Mouse (Mus musculus) limb, embryonic 10.5 days (tissue): ENCODE measurements around the gene Pde6d. TPM values are rescaled to one million over a fixed set of nuclear protein-coding genes. Genes with fewer than 3 reads are reported as not detected.
A peak's percentile ranks its signal among the peaks of the same experiment; 100 is the strongest.
"Not testable (repeated sequence)": the region's sequence is repeated elsewhere in the genome, so short reads cannot be mapped to it uniquely, and the experiment has no call there.

ENCODE experiments used
- DNase-seq: peaks from one replicate; pipeline ENCODE4 v3.0.0-alpha.2; 2017; ENCODE audit warnings: low spot score
- H3K27ac ChIP-seq: fragments of 300-500 bp; sonication (generic); 2 replicates; pipeline ENCODE4 v1.5.1; 2016; ENCODE audit warnings: mild to moderate bottlenecking
- H3K27me3 ChIP-seq: fragments of 300-500 bp; sonication (generic); 2 replicates; pipeline ENCODE4 v1.6.1; 2016; ENCODE audit warnings: low read depth, mild to moderate bottlenecking; ENCODE audit not compliant: poor library complexity, severe bottlenecking
- H3K36me3 ChIP-seq: fragments of 300-500 bp; sonication (generic); 2 replicates; pipeline ENCODE4 v1.6.1; 2016; ENCODE audit warnings: mild to moderate bottlenecking, moderate library complexity
- H3K4me1 ChIP-seq: fragments of 300-500 bp; sonication (generic); 2 replicates; pipeline ENCODE4 v1.6.1; 2016
- H3K4me3 ChIP-seq: fragments of 300-500 bp; sonication (generic); 2 replicates; pipeline ENCODE4 v1.5.1; 2016; ENCODE audit warnings: mild to moderate bottlenecking, moderate library complexity
- H3K9me3 ChIP-seq: fragments of 300-500 bp; sonication (generic); replicated peaks from 2 replicates; pipeline ENCODE4 v1.6.1; 2016; ENCODE audit warnings: mild to moderate bottlenecking
- WGBS: fragments of 180-500 bp; shearing (Covaris S2); methylation state at CpG from one replicate; pipeline ENCODE4 v1.1.7; 2016; 5-methylcytosine and 5-hydroxymethylcytosine counted together
- polyA plus RNA-seq: library from polyadenylated mRNA; unstranded; fragments of >200 nt; fragmentation: Nextera tagmentation; extraction: Ambion mirVana; gene quantifications from 2 replicates; pipeline ENCODE4 v1.2.1, GENCODE M21; 2016

Pde6d gene
- polyA plus RNA-seq, 1 experiment from 2014 or later, result 74.6 TPM

DNA sequence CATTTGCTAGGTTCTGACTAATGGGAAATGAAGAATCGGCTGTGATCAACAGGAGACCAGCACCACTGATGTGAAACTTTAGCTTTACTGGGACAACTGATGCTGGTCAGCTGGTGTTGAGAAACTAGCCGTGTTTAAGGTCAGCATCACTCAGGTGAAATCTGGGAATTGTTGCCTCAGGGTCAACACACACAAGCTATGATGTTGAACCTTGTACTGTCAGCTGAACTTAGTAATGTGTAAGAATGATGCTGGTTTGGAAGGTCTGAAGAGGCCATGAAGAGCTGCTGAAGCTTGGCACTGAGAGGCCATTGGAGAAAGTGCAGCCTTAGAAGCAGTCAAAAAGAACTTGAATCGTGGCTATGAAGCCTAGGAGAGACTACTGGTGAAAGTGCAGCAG, 26.8 kb downstream of the Pde6d start:
- WGBS, result 91% methylated on average over 3 of the region's 3 CpGs

GRCm38 (mm10) chr1:86551877-86552276, 30.6 kb downstream of the Pde6d start:
- no peaks in the 10 kb centered on the region for H3K4me1 ChIP-seq
- no peak for DNase-seq
- H3K27me3 ChIP-seq, result no peaks in the 10 kb centered on the region
- 52% methylated on average over 2 of the region's 2 CpGs for WGBS
- no peaks in the 10 kb centered on the region for H3K9me3 ChIP-seq
- H3K36me3 ChIP-seq, result peaks cover 25% of the 10 kb centered on the region
- H3K27ac ChIP-seq, result no peak overlapping the region
- H3K4me3 ChIP-seq, result no peak overlapping the region

More for the DNA sequence above, 26.8 kb downstream of the Pde6d start:
- no peak overlapping the region for H3K27ac ChIP-seq
- no peaks in the 10 kb centered on the region for H3K9me3 ChIP-seq
- peaks cover 15% of the 10 kb centered on the region for H3K36me3 ChIP-seq
- no peaks in the 10 kb centered on the region for H3K4me1 ChIP-seq
- no peaks in the 10 kb centered on the region for H3K27me3 ChIP-seq
- DNase-seq, result no peak
- H3K4me3 ChIP-seq, result no peak overlapping the region

- H3K36me3 ChIP-seq, result peaks cover 27% of the 10 kb centered on the region
- H3K9me3 ChIP-seq, result no peaks in the 10 kb centered on the region
- H3K27me3 ChIP-seq, result no peaks in the 10 kb centered on the region
- 76% methylated on average over 4 of the region's 4 CpGs for WGBS
- no peak overlapping the region for H3K27ac ChIP-seq
- H3K4me1 ChIP-seq, result no peaks in the 10 kb centered on the region
- no peak for DNase-seq
- H3K4me3 ChIP-seq, result no peak overlapping the region
Observed at GRCm38 (mm10) chr1:86551299-86551698, 31.1 kb downstream of the Pde6d start.

- 76% methylated on average over 3 of the region's 3 CpGs for WGBS
- no peaks in the 10 kb centered on the region for H3K27me3 ChIP-seq
- no peak for DNase-seq
- H3K4me3 ChIP-seq, result no peak overlapping the region
- no peaks in the 10 kb centered on the region for H3K4me1 ChIP-seq
- H3K27ac ChIP-seq, result no peak overlapping the region
- no peaks in the 10 kb centered on the region for H3K9me3 ChIP-seq
- H3K36me3 ChIP-seq, result peaks cover 67% of the 10 kb centered on the region
Observed at GRCm38 (mm10) chr1:86546797-86547196, 35.6 kb downstream of the Pde6d start.

DNA sequence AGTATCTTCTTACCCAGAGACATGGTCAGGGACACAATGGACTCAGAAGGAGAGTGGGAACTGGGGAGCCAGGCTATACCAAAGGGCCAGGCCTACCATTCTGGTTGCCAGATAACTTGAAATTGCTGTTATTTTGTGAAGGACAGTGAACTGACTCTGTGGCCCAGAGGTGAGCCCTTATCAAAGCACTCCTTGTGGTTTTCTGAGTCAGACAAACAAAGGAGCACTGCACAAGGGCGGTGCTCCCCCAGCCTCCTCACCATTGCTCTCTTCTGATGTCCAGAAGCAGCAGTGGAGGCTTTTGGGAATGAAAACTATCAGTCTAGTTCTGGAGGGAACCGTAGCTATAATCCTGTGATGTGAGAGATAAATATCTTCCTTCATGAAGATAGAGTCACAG, 39.8 kb downstream of the Pde6d start:
- H3K4me1 ChIP-seq, result no peaks in the 10 kb centered on the region
- H3K36me3 ChIP-seq, result peaks cover 66% of the 10 kb centered on the region
- 94% methylated on average over 2 of the region's 2 CpGs for WGBS

DNA sequence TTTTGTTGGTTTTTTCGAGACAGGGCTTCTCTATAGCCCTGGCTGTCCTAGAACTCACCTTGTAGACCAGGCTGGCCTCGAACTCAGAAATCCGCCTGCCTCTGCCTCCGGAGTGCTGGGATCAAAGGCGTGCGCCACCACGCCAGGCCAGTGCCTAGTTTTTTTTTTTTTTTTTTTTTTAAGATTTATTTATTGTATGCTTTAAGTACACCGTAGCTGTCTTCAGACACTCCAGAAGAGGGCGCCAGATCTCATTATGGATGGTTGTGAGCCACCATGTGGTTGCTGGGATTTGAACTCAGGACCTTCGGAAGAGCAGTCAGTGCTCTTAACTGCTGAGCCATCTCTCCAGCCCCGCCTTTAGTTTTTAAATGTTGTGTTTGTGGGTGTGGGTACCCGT, 42.8 kb downstream of the Pde6d start:
- WGBS, result 87% methylated on average over 12 of the region's 12 CpGs

More for the DNA sequence above, 39.8 kb downstream of the Pde6d start:
- Histone ChIP-seq H3K27me3 (no peaks in the 10 kb centered on the region), H3K27ac (no peak overlapping the region), H3K9me3 (no peaks in the 10 kb centered on the region), H3K4me3 (no peak overlapping the region)
- no peak for DNase-seq

GRCm38 (mm10) chr1:86538383-86538782, 44.0 kb downstream of the Pde6d start:
- no peaks in the 10 kb centered on the region for H3K4me1 ChIP-seq
- DNase-seq, result no peak
- H3K36me3 ChIP-seq, result peaks cover 32% of the 10 kb centered on the region
- 65% methylated on average over 3 of the region's 3 CpGs for WGBS
- H3K9me3 ChIP-seq, result no peaks in the 10 kb centered on the region
- H3K4me3 ChIP-seq, result no peak overlapping the region
- no peaks in the 10 kb centered on the region for H3K27me3 ChIP-seq
- H3K27ac ChIP-seq, result no peak overlapping the region

More for the DNA sequence above, 42.8 kb downstream of the Pde6d start:
- H3K4me1 ChIP-seq, H3K4me3 ChIP-seq, H3K27me3 ChIP-seq, H3K27ac ChIP-seq, H3K9me3 ChIP-seq, DNase-seq: not testable (repeated sequence)
- peaks cover 39% of the 10 kb centered on the region for H3K36me3 ChIP-seq

- H3K9me3 ChIP-seq, result no peaks in the 10 kb centered on the region
- no peak overlapping the region for H3K4me3 ChIP-seq
- no peak overlapping the region for H3K27ac ChIP-seq
- H3K27me3 ChIP-seq, result no peaks in the 10 kb centered on the region
- 94% methylated on average over 6 of the region's 6 CpGs for WGBS
- H3K4me1 ChIP-seq, result peaks cover 18% of the 10 kb centered on the region
- peaks cover 37% of the 10 kb centered on the region for H3K36me3 ChIP-seq
- no peak for DNase-seq
Observed at GRCm38 (mm10) chr1:86533411-86534130, 48.9 kb downstream of the Pde6d start.

DNA sequence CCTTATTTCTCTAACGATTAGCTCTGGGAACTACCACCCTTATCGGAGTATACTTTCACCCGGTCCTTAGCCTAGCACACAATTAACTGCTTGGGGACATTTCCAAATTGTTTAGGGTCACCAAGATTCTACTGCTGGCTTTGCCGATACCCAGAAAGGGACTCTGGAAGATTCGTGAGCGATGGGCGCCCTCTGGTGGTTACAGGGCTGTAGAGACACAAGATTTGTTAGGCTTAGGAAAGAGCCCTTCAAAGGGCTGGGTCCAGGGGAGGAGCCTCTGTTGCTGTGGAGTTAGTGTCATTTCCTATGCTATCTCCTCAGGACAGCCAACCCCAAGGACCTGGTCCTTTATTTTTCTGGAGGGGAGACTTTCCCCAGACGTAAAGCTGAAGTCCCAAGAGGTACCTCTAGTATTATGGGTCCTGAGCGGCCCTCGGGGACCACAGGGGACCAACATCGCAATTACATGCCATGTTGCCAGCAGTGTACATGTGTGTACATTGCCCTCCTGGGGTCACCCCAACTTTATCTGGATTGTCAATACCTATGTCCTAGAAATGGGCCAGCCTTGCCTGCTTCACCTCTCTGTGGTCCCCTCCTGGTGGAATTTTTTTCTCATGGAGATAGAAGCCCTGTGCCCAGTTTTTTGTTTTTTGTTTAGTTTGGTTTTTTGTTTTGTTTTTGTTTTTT, 49.9 kb downstream of the Pde6d start:
- no peaks in the 10 kb centered on the region for H3K9me3 ChIP-seq
- peak; percentile 96 for DNase-seq
- peaks cover 47% of the 10 kb centered on the region for H3K36me3 ChIP-seq
- no peaks in the 10 kb centered on the region for H3K27me3 ChIP-seq
- H3K4me1 ChIP-seq, result peaks cover 18% of the 10 kb centered on the region
- peak overlapping the region; percentile 26 for H3K4me3 ChIP-seq
- no peak overlapping the region for H3K27ac ChIP-seq
- 24% methylated on average over 11 of the region's 11 CpGs for WGBS

DNA sequence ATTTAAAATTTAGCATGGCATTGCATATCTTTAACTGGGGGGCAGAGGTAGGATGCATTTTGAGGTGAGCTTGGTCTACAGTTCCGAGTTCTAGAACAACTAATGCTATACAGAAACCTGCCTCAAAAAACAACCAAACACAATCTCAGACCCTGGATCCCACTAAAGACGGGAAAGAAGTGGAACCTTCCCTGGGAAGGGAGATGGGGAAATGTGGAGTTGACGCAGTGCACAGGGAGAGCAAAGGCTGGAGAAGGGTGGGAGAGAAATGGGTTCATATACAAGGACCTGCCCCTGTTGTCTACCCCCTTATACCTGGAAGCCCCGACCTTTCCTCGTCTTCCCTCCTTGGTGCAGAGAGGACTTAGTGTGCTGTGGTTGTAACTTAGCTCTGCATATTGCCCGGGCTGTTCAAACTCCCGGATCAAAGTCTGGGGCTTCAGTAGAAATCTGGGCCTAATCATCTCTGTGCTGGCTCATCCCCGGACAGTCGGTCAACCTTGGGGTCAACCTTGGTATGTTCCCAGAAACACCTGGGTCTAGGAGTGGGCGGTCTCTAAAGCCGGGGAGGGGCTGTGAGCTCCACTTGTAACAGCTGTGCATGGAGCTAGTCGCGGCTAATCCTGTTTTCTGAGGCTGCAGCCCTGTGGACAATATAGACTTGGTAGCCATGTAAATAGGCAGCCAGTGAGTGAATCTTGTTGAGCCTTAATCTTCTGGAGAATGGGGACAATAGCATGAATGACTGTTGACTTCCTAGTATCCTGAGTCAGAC, 50.7 kb downstream of the Pde6d start:
- peaks cover 50% of the 10 kb centered on the region for H3K36me3 ChIP-seq
- WGBS, result 3% methylated on average over 13 of the region's 13 CpGs
- H3K27ac ChIP-seq, result no peak overlapping the region

DNA sequence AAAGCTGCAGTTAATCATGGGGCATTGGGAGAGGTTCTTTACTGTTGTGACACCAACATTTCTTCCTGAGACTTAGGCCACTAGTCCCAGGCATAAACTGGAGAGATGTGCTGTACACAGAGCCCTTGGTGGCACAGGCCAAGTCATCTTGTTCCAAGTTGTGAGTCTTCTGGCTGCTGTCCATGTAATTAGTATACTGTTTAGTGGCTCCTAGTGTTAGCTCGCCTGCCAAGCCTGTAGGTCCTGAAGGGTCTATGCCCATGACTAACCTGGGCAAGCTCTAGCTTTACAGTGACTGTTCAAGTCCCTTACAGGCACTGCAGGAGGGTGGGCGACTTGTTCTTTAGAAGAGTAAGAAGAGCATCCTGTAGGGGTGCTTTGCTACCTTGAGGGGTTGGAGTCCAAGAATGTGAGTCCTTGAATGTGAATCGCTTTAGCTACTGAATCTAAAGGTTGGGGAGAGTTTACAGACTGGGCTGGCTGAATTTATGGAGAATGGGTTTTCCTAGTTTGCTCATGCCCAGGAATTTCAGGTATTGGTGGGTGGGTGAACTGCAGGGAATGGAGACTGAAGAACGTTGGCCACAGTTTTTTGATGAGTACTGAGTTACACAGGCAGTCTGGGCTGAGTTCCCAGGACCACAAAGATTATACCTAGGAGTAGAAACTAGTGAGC, 51.4 kb downstream of the Pde6d start:
- Histone ChIP-seq H3K36me3 (peaks cover 50% of the 10 kb centered on the region), H3K4me3 (peak overlapping the region; percentile 26; the same call in 1 of the 2 replicates), H3K4me1 (peaks cover 18% of the 10 kb centered on the region), H3K9me3 (no peaks in the 10 kb centered on the region), H3K27me3 (no peaks in the 10 kb centered on the region), H3K27ac (no peak overlapping the region; the same call in 1 of the 2 replicates)
- DNase-seq, result no peak
- 12% methylated on average over 4 of the region's 4 CpGs for WGBS

More for the DNA sequence above, 50.7 kb downstream of the Pde6d start:
- Histone ChIP-seq H3K27me3 (no peaks in the 10 kb centered on the region), H3K9me3 (no peaks in the 10 kb centered on the region), H3K4me3 (peak overlapping the region; percentile 26), H3K4me1 (peaks cover 18% of the 10 kb centered on the region)
- peak; percentile 82 for DNase-seq

DNA sequence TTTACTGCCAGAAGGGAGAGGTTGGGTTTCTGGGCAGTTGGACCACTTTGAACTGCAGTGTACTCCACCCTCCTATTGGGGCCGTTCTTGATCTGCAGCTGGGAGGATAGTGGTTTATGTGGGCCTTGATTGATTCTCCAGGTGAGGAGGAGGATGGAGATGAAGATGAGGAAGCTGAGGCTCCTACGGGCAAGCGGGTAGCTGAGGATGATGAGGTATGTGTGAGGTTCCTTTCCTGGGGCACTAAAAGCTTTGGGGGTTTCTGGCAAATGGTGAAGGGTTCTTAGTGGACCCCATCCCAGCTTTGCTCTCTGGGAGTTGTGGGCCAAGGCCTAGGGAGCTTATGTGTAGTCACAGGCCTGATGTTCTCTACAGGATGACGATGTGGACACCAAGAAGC, 52.8 kb downstream of the Pde6d start:
- peaks cover 47% of the 10 kb centered on the region for H3K36me3 ChIP-seq
- H3K27ac ChIP-seq, result peak overlapping the region; percentile 99
- H3K9me3 ChIP-seq, result no peaks in the 10 kb centered on the region
- 54% methylated on average over 4 of the region's 4 CpGs for WGBS
- no peaks in the 10 kb centered on the region for H3K27me3 ChIP-seq
- H3K4me1 ChIP-seq, result peaks cover 26% of the 10 kb centered on the region
- H3K4me3 ChIP-seq, result peak overlapping the region; percentile 100
- DNase-seq, result no peak
